Mouse (Mus musculus): ENCODE measurements around the gene Fbxo31. TPM values are rescaled to one million over a fixed set of nuclear protein-coding genes. Genes with fewer than 3 reads are reported as not detected.
A peak's percentile ranks its signal among the peaks of the same experiment; 100 is the strongest.

Gene Fbxo31
- total and polyA plus RNA-seq, 3 experiments = 74.4 to 124 (median 96.7) TPM

DNA sequence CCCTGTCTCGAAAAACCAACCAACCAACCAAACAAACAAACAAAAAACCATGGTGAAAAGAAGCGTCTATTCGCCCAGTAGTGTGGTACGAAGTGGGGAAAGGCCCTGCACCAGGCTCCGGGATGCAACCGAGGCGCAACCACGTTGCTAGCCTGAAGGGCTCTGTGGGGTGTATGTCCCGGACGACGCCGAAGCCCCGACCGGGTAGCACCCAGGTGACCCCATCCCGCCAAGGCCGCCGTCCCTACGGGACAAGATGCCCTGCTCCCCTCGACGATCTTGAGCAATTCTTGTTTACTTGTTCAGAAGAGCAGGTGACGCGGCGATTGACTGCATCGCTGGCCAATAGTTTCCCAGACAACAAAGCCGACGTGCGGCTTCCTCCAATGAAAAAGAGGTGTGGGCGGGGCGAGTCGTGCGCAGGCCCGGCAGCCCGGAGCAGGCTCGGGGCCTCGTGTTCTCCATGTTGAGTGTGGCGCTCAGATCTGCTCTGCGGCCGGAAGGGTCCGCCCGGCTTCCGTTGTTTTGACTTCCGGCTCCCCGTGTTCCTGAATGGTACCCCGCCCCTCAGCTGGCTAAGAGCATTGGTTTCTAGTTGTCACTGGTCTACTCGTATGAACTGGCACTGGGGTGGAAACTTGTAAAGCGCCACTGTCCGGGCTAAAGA, 6.7 kb upstream of the Fbxo31 start:
- Histone ChIP-seq H3K36me3 (ENCODE audit: control insufficient read depth, insufficient read depth, low read length) (no peaks in the 10 kb centered on the region), H3K27me3 (ENCODE audit: control insufficient read depth, insufficient read depth, low read length) (no peaks in the 10 kb centered on the region), H3K4me3 (peak overlapping the region; percentile 61), H3K9ac (ENCODE audit: low read depth, low read length) (peak overlapping the region; percentile 80), H3K79me2 (replicated peaks; ENCODE audit: control insufficient read depth, insufficient read depth, low read length) (no peaks in the 10 kb centered on the region), H3K27ac (peak overlapping the region; percentile 100), H3K4me1 (ENCODE audit: control insufficient read depth, insufficient read depth, low read length) (peaks cover 6% of the 10 kb centered on the region)
- intact Hi-C loops (cut with DNase I) = no loop called here
- DNase-seq = peak; percentile 99 to 100
- 1% methylated on average over 47 of the region's 47 CpGs for WGBS
- TF ChIP-seq POLR2A (IDR thresholded peaks at IDR 0.05; ENCODE audit: insufficient read depth, low read depth, low read length) (peak; percentile 99), CTCF (IDR thresholded peaks at IDR 0.05) (no peak), EP300 (IDR thresholded peaks at IDR 0.05; ENCODE audit: insufficient read depth, low read depth, low read length) (peak; percentile 82; the same call in 1 of the 2 replicates)

DNA sequence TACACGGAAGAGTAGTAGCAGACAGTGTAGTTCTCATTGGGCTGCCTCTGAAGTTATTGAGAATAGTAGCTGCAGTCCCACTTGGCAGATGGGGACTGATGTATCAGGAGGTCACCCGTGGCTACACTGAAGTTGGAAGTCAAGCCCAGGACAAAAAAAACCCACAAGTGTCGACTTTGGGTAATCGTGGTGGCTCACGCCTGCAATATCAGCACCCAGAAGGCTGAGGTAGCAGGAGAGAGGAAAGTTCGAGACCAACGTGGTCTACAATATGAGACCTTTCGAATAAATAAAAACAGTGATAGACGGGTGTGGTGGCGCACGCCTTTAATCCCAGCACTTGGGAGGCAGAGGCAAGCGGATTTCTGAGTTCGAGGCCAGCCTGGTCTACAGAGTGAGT, 6.1 kb upstream of the Fbxo31 start:
- H3K36me3 ChIP-seq (ENCODE audit: control insufficient read depth, insufficient read depth, low read length) = no peaks in the 10 kb centered on the region
- H3K4me3 ChIP-seq = peak overlapping the region; percentile 61
- 33% methylated on average over 13 of the region's 13 CpGs for WGBS
- peaks cover 5% of the 10 kb centered on the region for H3K4me1 ChIP-seq (ENCODE audit: control insufficient read depth, insufficient read depth, low read length)
- DNase-seq = no peak
- H3K27ac ChIP-seq = peak overlapping the region; percentile 100
- no peak overlapping the region; the same call in 1 of the 2 replicates for H3K9ac ChIP-seq (ENCODE audit: low read depth, low read length)
- no peak for TF ChIP-seq CTCF (IDR thresholded peaks at IDR 0.05)
- TF ChIP-seq POLR2A (IDR thresholded peaks at IDR 0.05; ENCODE audit: insufficient read depth, low read depth, low read length) = no peak
- TF ChIP-seq EP300 (IDR thresholded peaks at IDR 0.05; ENCODE audit: insufficient read depth, low read depth, low read length) = no peak
- H3K27me3 ChIP-seq (ENCODE audit: control insufficient read depth, insufficient read depth, low read length) = no peaks in the 10 kb centered on the region
- no peaks in the 10 kb centered on the region for H3K79me2 ChIP-seq (replicated peaks; ENCODE audit: control insufficient read depth, insufficient read depth, low read length)
- intact Hi-C loops (cut with DNase I) = no loop called here

DNA sequence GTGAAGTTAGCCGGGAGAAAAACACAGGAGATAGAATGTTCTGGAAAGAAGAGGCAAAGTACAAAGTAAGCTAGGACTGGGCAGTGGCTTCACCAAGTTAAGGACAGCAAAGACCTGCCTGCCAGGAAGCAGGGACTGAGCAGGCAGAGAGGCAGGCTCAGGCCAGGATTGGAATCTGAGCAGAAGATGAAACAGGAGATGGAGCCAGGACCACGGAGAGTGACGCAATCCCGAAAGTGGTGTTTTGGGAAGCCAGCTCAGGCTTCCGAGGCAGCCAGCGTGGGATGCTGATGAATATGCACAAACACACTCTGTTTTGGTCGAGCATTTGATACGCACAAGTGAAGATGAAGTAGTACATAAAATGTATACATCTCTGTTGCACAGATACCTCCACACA, 5.0 kb upstream of the Fbxo31 start:
- Histone ChIP-seq H3K27me3 (ENCODE audit: control insufficient read depth, insufficient read depth, low read length) (no peaks in the 10 kb centered on the region), H3K27ac (no peak overlapping the region), H3K9ac (ENCODE audit: low read depth, low read length) (no peak overlapping the region), H3K4me1 (ENCODE audit: control insufficient read depth, insufficient read depth, low read length) (peaks cover 3% of the 10 kb centered on the region), H3K4me3 (no peak overlapping the region), H3K36me3 (ENCODE audit: control insufficient read depth, insufficient read depth, low read length) (no peaks in the 10 kb centered on the region), H3K79me2 (replicated peaks; ENCODE audit: control insufficient read depth, insufficient read depth, low read length) (no peaks in the 10 kb centered on the region)
- TF ChIP-seq POLR2A (IDR thresholded peaks at IDR 0.05; ENCODE audit: insufficient read depth, low read depth, low read length) = no peak
- TF ChIP-seq CTCF (IDR thresholded peaks at IDR 0.05) = no peak
- TF ChIP-seq EP300 (IDR thresholded peaks at IDR 0.05; ENCODE audit: insufficient read depth, low read depth, low read length) = no peak
- 38% methylated on average over 8 of the region's 8 CpGs for WGBS
- intact Hi-C loops (cut with DNase I) = no loop called here
- peak in 1 of 2 experiments; percentile 48 for DNase-seq

DNA sequence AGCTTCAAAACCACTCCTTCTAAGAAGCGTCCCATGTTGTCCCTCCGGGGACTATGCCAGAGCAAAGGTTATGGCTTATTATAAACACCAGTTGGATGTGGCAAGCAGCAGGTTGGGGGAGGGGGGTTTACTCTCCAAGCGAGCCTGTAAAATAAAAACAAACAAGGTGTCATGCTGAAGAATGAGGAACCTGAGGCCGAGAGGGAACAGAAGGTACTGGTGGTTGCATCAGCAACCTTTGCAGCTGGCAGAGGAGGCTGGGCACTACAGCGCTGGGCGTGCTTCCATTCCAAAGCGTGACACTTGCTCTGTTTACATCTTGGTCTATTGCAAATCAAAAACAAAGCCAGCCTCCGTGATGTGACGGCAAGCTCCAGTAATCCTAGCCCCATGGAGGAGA, 1.9 kb upstream of the Fbxo31 start:
- DNase-seq = peak in 1 of 2 experiments; percentile 16
- Histone ChIP-seq H3K4me3 (no peak overlapping the region), H3K79me2 (replicated peaks; ENCODE audit: control insufficient read depth, insufficient read depth, low read length) (no peaks in the 10 kb centered on the region), H3K27me3 (ENCODE audit: control insufficient read depth, insufficient read depth, low read length) (no peaks in the 10 kb centered on the region), H3K9ac (ENCODE audit: low read depth, low read length) (no peak overlapping the region), H3K27ac (no peak overlapping the region; the same call in 1 of the 2 replicates), H3K36me3 (ENCODE audit: control insufficient read depth, insufficient read depth, low read length) (no peaks in the 10 kb centered on the region), H3K4me1 (ENCODE audit: control insufficient read depth, insufficient read depth, low read length) (peaks cover 12% of the 10 kb centered on the region)
- TF ChIP-seq EP300 (IDR thresholded peaks at IDR 0.05; ENCODE audit: insufficient read depth, low read depth, low read length) (no peak), POLR2A (IDR thresholded peaks at IDR 0.05; ENCODE audit: insufficient read depth, low read depth, low read length) (no peak), CTCF (IDR thresholded peaks at IDR 0.05) (no peak)
- 36% methylated on average over 9 of the region's 9 CpGs for WGBS
- intact Hi-C loops (cut with DNase I) = no loop called here

DNA sequence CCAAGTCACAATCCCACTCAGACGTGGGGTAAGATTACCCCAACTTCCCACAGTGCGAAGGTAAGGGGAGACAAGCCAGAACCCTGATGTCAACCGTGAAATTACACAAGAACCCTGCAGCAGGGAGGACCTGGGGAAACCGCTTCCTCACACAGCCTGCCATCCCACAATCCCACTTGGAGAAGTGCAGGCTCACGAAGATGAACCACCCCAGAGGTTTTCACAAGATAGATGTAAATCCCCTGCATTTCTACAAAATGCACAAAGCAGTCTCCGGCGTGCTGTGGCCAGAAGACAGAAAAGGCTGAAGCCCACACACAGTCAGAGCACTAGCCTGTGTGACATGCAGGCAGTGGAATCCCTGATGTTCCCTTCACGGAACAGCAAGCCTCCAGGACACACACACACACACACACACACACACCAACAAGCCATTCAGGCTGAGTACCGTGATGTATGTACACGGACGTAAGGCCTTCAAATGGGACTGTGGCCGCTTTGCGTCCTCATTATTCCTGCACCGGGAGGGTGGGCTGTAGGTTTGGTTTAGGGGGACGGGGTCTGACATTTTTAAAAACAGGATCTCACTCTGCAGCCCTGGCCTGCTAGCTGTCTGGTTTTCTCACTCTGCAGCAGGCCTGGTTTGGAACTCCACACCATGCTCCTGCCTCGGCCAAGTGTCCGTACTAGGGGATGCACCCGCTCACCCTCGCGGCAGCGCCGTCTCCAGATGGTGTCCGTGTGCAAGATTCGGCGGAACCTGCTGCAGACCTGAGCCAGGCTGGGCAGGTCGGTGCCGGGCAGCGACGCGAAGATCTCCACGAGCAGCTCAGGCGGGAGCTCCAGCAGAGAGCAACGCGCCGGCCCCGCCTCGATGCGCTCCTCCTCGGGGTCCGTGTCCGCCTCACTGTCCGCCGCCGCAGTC, 593 bp downstream of the Fbxo31 start:
- DNase-seq = peak in 1 of 2 experiments; percentile 29
- peak overlapping the region; percentile 72 for H3K4me3 ChIP-seq
- no peak for TF ChIP-seq EP300 (IDR thresholded peaks at IDR 0.05; ENCODE audit: insufficient read depth, low read depth, low read length)
- no peak for TF ChIP-seq CTCF (IDR thresholded peaks at IDR 0.05)
- no peak for TF ChIP-seq POLR2A (IDR thresholded peaks at IDR 0.05; ENCODE audit: insufficient read depth, low read depth, low read length)
- intact Hi-C loops (cut with DNase I) = loop anchor here (1.0 kb wide), 1 partner anchor 31 kb away; no protein-coding TSS in a partner anchor
- peak overlapping the region; percentile 82 for H3K27ac ChIP-seq
- H3K36me3 ChIP-seq (ENCODE audit: control insufficient read depth, insufficient read depth, low read length) = no peaks in the 10 kb centered on the region
- H3K9ac ChIP-seq (ENCODE audit: low read depth, low read length) = peak overlapping the region; percentile 88
- WGBS = 2% methylated on average over 40 of the region's 44 CpGs
- H3K27me3 ChIP-seq (ENCODE audit: control insufficient read depth, insufficient read depth, low read length) = no peaks in the 10 kb centered on the region
- peaks cover 18% of the 10 kb centered on the region for H3K4me1 ChIP-seq (ENCODE audit: control insufficient read depth, insufficient read depth, low read length)
- no peaks in the 10 kb centered on the region; the same call in 1 of the 2 replicates for H3K79me2 ChIP-seq (replicated peaks; ENCODE audit: control insufficient read depth, insufficient read depth, low read length)

All from heart, adult 2 months (tissue).